Mouse (Mus musculus): Measurements from ENCODE around the gene Dnal4.

Dnal4 gene

GRCm38 (mm10) chr15:79760956-79761355, 16.7 kb downstream of the Dnal4 start:
- no peak for DNase-seq

- DNase-seq, result no peak
Measured at GRCm38 (mm10) chr15:79757118-79757517, 20.5 kb downstream of the Dnal4 start.

- no peak for DNase-seq
Measured at GRCm38 (mm10) chr15:79755977-79756625, 21.5 kb downstream of the Dnal4 start.

- DNase-seq, result no peak
Measured at GRCm38 (mm10) chr15:79755176-79755575, 22.5 kb downstream of the Dnal4 start.

GRCm38 (mm10) chr15:79753873-79754272, 23.8 kb downstream of the Dnal4 start:
- no peak for DNase-seq

GRCm38 (mm10) chr15:79753420-79753752, 24.3 kb downstream of the Dnal4 start:
- DNase-seq, result peak; percentile 21

GRCm38 (mm10) chr15:79752742-79753419, 24.8 kb downstream of the Dnal4 start:
- DNase-seq, result peak; percentile 77

GRCm38 (mm10) chr15:79751772-79752171, 25.9 kb downstream of the Dnal4 start:
- DNase-seq, result no peak

- DNase-seq, result no peak
Measured at GRCm38 (mm10) chr15:79750266-79750665, 27.4 kb downstream of the Dnal4 start.

GRCm38 (mm10) chr15:79749162-79749561, 28.5 kb downstream of the Dnal4 start:
- DNase-seq, result no peak

- no peak for DNase-seq
Measured at GRCm38 (mm10) chr15:79747998-79748397, 29.7 kb downstream of the Dnal4 start.

- DNase-seq, result no peak
Measured at GRCm38 (mm10) chr15:79745883-79746282, 31.8 kb downstream of the Dnal4 start.

GRCm38 (mm10) chr15:79745312-79745711, 32.3 kb downstream of the Dnal4 start:
- peak; percentile 37 for DNase-seq

GRCm38 (mm10) chr15:79744742-79745141, 32.9 kb downstream of the Dnal4 start:
- peak; percentile 59 for DNase-seq

- DNase-seq, result no peak
Measured at GRCm38 (mm10) chr15:79744001-79744400, 33.6 kb downstream of the Dnal4 start.

GRCm38 (mm10) chr15:79742706-79743023, 35.0 kb downstream of the Dnal4 start:
- no peak for DNase-seq

- peak; percentile 93 for DNase-seq
Measured at GRCm38 (mm10) chr15:79741921-79742705, 35.5 kb downstream of the Dnal4 start, which contains the start of gene Sun2. TSS of gene Sun2 (minus strand) at chr15:79742536.

GRCm38 (mm10) chr15:79741173-79741858, 36.3 kb downstream of the Dnal4 start:
- DNase-seq, result no peak

GRCm38 (mm10) chr15:79740739-79741138, 36.9 kb downstream of the Dnal4 start:
- DNase-seq, result no peak

GRCm38 (mm10) chr15:79734311-79734710, 43.3 kb downstream of the Dnal4 start:
- no peak for DNase-seq

GRCm38 (mm10) chr15:79733640-79734039, 44.0 kb downstream of the Dnal4 start:
- DNase-seq, result no peak

- no peak for DNase-seq
Measured at GRCm38 (mm10) chr15:79733192-79733591, 44.5 kb downstream of the Dnal4 start.

GRCm38 (mm10) chr15:79731554-79731953, 46.1 kb downstream of the Dnal4 start:
- no peak for DNase-seq
